7 mouse cellular contexts compared by ENCODE assay signal in the genomic region with DNA sequence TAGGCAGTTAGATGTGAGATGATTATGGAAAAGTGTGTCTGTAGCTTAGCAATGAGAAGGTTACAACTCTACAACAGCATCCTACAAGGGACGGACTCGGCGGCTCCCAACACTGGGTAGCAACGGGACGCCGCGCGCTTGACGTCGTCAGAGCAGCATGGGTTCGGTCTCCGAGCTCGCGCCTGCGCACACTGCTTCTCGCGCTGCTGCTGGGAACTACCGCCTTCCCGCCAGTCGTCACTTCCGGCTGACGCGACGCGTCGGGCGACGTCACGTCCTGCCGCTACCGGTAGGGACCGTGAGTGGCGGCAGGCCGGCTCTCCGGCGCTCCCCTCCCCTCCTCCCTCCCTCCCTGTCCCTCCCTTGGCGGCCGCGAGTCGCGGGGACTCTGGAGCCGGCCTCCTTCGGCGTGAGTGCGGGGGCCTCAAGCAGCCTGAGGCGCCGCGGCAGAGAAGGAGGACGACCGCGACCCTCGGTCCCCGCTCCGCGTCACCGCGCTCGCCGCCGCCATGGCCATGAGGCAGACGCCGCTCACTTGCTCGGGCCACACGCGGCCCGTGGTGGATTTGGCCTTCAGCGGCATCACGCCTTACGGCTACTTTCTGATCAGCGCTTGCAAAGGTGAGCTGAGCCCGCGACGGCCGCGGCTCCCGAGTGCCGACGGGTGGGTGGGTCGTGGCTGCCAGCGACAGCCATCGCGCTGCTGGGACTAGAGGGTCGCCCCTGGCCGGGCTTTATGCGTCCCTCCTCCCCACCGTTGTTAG. TPM values are rescaled to one million over a fixed set of nuclear protein-coding genes. Genes with fewer than 3 reads are reported as not detected.
A peak's percentile ranks its signal among the peaks of the same experiment; 100 is the strongest.
DNase-seq lines count a peak whose midpoint lies in the region; ATAC-seq lines count a peak whose summit lies in the region.

A gene (plus strand): TSS at position 233 of the 764 bp plus-strand sequence.

- DNase-seq in adrenal gland, postnatal 14 days, result peak; percentile 97
- DNase-seq in embryonic facial prominence, embryonic 11.5 days (ENCODE audit: low spot score), result peak; percentile 99
- DNase-seq in heart, adult 11 months, result peak; percentile 99
- peak; percentile 92 for DNase-seq in kidney, adult 18-20 months
- DNase-seq in limb, embryonic 11.5 days (ENCODE audit: low spot score), result peak; percentile 98
- DNase-seq in midbrain, embryonic 14.5 days, result peak; percentile 100
- DNase-seq in spleen, adult 18-20 months, result peak; percentile 87 to 90

- H3K27me3 ChIP-seq in embryonic facial prominence, embryonic 11.5 days (ENCODE audit: control insufficient read depth, insufficient read depth, low read length), result no peaks in the 10 kb centered on the region
- no peaks in the 10 kb centered on the region for H3K27me3 ChIP-seq in limb, embryonic 11.5 days (ENCODE audit: control insufficient read depth, insufficient read depth, low read length)
- no peaks in the 10 kb centered on the region for H3K27me3 ChIP-seq in midbrain, embryonic 14.5 days (ENCODE audit: control insufficient read depth, insufficient read depth, low read length)

- no peaks in the 10 kb centered on the region for H3K36me3 ChIP-seq in embryonic facial prominence, embryonic 11.5 days (replicated peaks; ENCODE audit: control insufficient read depth, insufficient read depth, low read depth, low read length)
- H3K36me3 ChIP-seq in limb, embryonic 11.5 days (ENCODE audit: control insufficient read depth, insufficient read depth, low read length), result no peaks in the 10 kb centered on the region; the same call in 1 of the 2 replicates
- peaks cover 14% of the 10 kb centered on the region for H3K36me3 ChIP-seq in midbrain, embryonic 14.5 days (ENCODE audit: control insufficient read depth, insufficient read depth, low read length)

- peak within 1 kb of the TSS; percentile 93 for H3K9ac ChIP-seq in embryonic facial prominence, embryonic 11.5 days (replicated peaks; ENCODE audit: low read length)
- H3K9ac ChIP-seq in limb, embryonic 11.5 days (ENCODE audit: low read length), result peak within 1 kb of the TSS; percentile 90
- peak within 1 kb of the TSS; percentile 94 for H3K9ac ChIP-seq in midbrain, embryonic 14.5 days (replicated peaks; ENCODE audit: low read length)

- WGBS in embryonic facial prominence, embryonic 11.5 days, result under 1% methylated on average over 78 of the region's 86 CpGs
- under 1% methylated on average over 65 of the region's 86 CpGs for WGBS in limb, embryonic 11.5 days
- WGBS in midbrain, embryonic 14.5 days, result under 1% methylated on average over 75 of the region's 86 CpGs

- ATAC-seq in embryonic facial prominence, embryonic 11.5 days (replicated peaks; ENCODE audit: insufficient number of reproducible peaks, low FRiP score, low TSS enrichment, low read depth), result peak; percentile 96
- peak; percentile 96 for ATAC-seq in limb, embryonic 11.5 days (ENCODE audit: insufficient number of reproducible peaks, low FRiP score, low TSS enrichment, low read depth)
- peak; percentile 99 for ATAC-seq in midbrain, embryonic 14.5 days (ENCODE audit: low FRiP score, low TSS enrichment)

- no peaks in the 10 kb centered on the region for H3K9me3 ChIP-seq in embryonic facial prominence, embryonic 11.5 days (replicated peaks; ENCODE audit: control insufficient read depth, low read length)
- no peaks in the 10 kb centered on the region for H3K9me3 ChIP-seq in limb, embryonic 11.5 days (ENCODE audit: control insufficient read depth, low read length)
- no peaks in the 10 kb centered on the region for H3K9me3 ChIP-seq in midbrain, embryonic 14.5 days (ENCODE audit: control insufficient read depth, low read length)

- no peaks in the 10 kb centered on the region for H3K4me1 ChIP-seq in embryonic facial prominence, embryonic 11.5 days (ENCODE audit: control insufficient read depth, insufficient read depth, low read length)
- peaks cover 3% of the 10 kb centered on the region; the same call in 1 of the 2 replicates for H3K4me1 ChIP-seq in limb, embryonic 11.5 days (ENCODE audit: control insufficient read depth, insufficient read depth, low read length)
- peaks cover 10% of the 10 kb centered on the region for H3K4me1 ChIP-seq in midbrain, embryonic 14.5 days (ENCODE audit: control insufficient read depth, insufficient read depth, low read length)

- peak within 1 kb of the TSS; percentile 81 for H3K4me2 ChIP-seq in embryonic facial prominence, embryonic 11.5 days (ENCODE audit: low read depth, low read length)
- H3K4me2 ChIP-seq in limb, embryonic 11.5 days (ENCODE audit: low read depth, severe bottlenecking), result peak within 1 kb of the TSS; percentile 84
- H3K4me2 ChIP-seq in midbrain, embryonic 14.5 days (ENCODE audit: low read length), result peak within 1 kb of the TSS; percentile 90

- H3K27ac ChIP-seq in embryonic facial prominence, embryonic 11.5 days (replicated peaks; ENCODE audit: low read depth, low read length), result peak within 1 kb of the TSS; percentile 59
- H3K27ac ChIP-seq in limb, embryonic 11.5 days (replicated peaks; ENCODE audit: low read depth, low read length), result no peak within 1 kb of the TSS; the same call in 1 of the 2 replicates
- H3K27ac ChIP-seq in midbrain, embryonic 14.5 days (replicated peaks; ENCODE audit: low read depth, low read length), result peak within 1 kb of the TSS; percentile 89

- peak within 1 kb of the TSS; percentile 91 for H3K4me3 ChIP-seq in embryonic facial prominence, embryonic 11.5 days (ENCODE audit: low read depth, low read length)
- H3K4me3 ChIP-seq in limb, embryonic 11.5 days (ENCODE audit: low read depth, low read length), result peak within 1 kb of the TSS; percentile 67
- H3K4me3 ChIP-seq in midbrain, embryonic 14.5 days (replicated peaks; ENCODE audit: low read depth, low read length), result peak within 1 kb of the TSS; percentile 98

RNA-seq across cellular contexts. Expression of the gene that starts here (rescaled TPM):
- total RNA-seq in adrenal gland, postnatal 14 days (2021), result 111 and 113 TPM in 2 replicates
- 280 and 283 TPM in 2 replicates for polyA plus RNA-seq in embryonic facial prominence, embryonic 11.5 days (2014; fragmentation: Nextera tagmentation; extraction: Ambion mirVana)
- polyA plus RNA-seq in limb, embryonic 11.5 days (2014; fragmentation: Nextera tagmentation; extraction: Ambion mirVana), result 244 and 246 TPM in 2 replicates
- polyA plus RNA-seq in midbrain, embryonic 14.5 days (2014; fragmentation: Nextera tagmentation; extraction: Ambion mirVana), result 175 and 203 TPM in 2 replicates
